Mouse (Mus musculus): ENCODE results near the gene Prkra.

DNA sequence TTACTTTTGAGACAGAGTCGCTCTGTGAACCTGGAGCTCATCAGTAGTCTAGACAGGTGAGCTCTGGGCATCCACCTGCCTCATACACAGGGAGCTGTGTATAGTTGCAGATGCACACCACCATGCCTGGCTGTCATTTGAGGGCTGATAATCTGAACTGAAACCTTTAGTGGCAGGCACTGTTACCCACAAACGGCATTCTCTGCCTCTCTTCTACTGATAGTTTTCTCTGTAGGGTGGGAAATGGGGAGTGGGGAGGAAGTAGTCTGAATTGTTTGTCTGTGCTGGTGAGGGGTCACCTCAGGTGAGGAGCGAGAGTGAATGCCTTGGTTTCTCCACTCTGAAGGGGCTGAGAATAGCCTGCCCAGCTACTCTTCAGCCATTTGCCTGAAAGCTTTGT, 39.8 kb upstream of the Prkra start:
- TF ChIP-seq CTCF (IDR thresholded peaks at IDR 0.05) (no peak), EP300 (IDR thresholded peaks at IDR 0.05) (no peak)

Measured in lung, postnatal 0 days (tissue).